Mouse (Mus musculus) olfactory bulb, adult 2 months (tissue): Measurements from ENCODE around the gene Ccdc54.

Experiments used
- CTCF ChIP-seq: fragments of 200-500 bp; IDR thresholded peaks from 2 replicates; pipeline ENCODE4 v1.5.1; 2012; ENCODE audit warnings: low read depth, mild to moderate bottlenecking, low read length, moderate library complexity; ENCODE audit not compliant: insufficient read depth
- POLR2A ChIP-seq: fragments of 200-500 bp; IDR thresholded peaks from 2 replicates; pipeline ENCODE4 v1.6.1; 2012; ENCODE audit warnings: mild to moderate bottlenecking, low read depth, low read length, moderate library complexity; ENCODE audit not compliant: insufficient read depth

DNA sequence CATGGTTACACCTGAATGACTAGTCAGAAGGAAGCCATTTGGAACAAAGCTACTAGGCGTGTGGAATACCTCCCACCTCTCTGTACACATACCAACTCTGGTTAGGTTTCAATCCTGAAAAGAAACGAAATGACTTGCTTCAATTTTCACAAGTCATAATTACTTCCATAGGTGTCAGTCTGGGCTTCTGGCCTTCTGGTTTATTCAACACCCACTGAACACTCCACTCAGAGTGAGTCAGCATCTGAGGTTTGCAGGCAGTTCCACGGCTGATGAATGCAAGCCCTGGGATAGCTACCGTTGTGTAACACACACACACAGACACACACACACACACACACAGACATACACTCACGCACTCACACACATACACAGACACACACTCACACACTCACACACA lies 19.6 kb upstream of the Ccdc54 start:
- TF ChIP-seq CTCF (no peak), POLR2A (no peak)
